Mouse (Mus musculus): ENCODE results near the gene Gpank1.
A peak's percentile ranks its signal among the peaks of the same experiment; 100 is the strongest.
"Not testable (repeated sequence)": the region's sequence is repeated elsewhere in the genome, so short reads cannot be mapped to it uniquely, and the experiment has no call there.

Gpank1 gene

GRCm38 (mm10) chr17:35100196-35100765, 21.0 kb upstream of the Gpank1 start:
- DNase-seq (ENCODE audit: low read depth, low spot score): no peak

GRCm38 (mm10) chr17:35101161-35101560, 20.1 kb upstream of the Gpank1 start:
- no peak for DNase-seq (ENCODE audit: low read depth, low spot score)

DNA sequence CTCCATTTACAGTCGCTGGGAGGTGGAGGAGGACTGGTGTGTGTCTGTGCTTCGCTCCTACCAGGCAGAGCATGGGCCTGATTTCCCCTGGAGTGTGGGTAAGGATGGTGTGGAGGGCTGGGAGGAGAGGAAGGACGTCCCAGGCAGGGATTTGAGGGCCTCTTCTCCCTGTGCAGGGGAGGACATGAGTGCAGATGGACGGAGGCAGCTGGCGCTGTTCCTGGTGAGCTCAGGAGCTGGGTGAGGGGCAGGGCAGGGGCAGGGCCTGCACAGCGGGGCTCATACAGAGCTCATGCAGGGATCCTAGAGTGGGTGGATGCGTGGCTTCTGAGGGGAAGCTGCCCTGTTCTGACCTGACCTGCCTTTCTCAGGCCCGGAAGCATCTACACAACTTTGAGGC, 19.0 kb upstream of the Gpank1 start:
- no peak for DNase-seq (ENCODE audit: low read depth, low spot score)

- DNase-seq (ENCODE audit: low read depth, low spot score): peak; percentile 23
Observed at GRCm38 (mm10) chr17:35103221-35103690, 18.0 kb upstream of the Gpank1 start.

GRCm38 (mm10) chr17:35104079-35104478, 17.2 kb upstream of the Gpank1 start:
- no peak for DNase-seq (ENCODE audit: low read depth, low spot score)

DNA sequence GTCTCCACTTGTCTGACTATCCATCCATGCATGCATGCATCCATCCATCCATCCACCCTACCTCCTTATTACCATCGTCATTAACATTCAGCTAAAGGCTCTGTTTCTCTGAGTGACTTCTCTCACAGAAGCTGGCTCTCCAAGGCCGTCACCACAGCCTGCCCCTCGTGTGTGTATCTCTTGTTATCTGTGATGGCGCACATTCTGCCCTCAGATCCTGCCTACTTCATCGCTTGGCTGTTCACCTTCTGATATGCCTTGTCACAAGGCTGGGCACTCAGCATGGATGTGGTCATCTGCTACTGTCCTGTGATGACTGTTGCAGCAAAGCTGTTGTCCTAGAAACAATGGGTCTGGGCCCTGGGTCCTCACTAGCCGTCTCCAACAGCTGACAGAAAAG, 16.5 kb upstream of the Gpank1 start:
- no peak for DNase-seq (ENCODE audit: low read depth, low spot score)

DNA sequence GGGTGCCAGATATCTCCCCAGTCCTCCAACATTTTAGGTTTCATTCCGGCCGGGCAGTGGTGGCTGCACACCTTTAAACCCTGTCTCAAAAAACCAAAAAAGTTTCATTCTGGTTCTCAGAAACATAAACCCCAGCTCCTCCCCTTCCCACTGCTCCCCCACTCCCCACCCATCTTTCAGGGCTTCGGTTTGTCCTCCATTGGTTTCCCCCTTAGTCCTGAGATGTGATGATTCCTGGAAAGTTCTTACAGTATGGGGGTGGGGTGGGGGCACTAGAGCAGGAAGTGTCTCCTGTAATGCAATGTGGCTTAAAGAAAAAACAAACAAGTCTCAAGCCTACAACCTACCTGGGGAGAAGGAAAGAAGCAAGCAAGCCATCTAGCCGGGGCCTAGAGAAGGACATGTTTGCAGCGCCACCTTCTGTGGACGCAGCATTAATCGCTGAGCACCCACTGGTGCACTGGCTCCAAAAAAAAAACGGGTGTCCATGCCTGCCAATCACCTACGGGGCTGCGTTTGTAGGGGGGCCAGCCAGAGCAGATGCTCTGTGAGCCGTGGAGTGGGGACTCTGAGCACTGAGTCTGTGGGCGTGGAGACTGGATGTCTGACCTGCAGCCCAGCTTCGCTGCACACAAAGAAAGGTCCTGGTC, 15.4 kb upstream of the Gpank1 start:
- no peak for DNase-seq (ENCODE audit: low read depth, low spot score)

DNA sequence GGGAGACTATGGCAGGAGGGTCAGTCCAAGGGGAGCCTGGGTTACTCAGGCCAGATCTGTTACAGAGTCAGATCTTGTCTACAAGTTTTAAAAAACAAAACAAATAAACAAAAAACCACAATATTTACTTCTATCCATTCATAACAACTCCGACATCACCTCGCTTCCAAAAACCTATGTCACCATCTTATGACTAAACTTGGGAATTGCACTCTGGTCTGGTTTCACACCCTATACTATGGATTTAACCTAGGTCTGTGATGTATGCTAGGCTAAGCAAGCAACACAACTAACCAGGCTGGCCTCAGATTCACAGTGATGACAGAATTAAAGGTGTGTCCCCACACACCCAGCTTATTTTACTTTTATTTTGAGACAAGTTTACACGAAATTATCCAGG, 14.7 kb upstream of the Gpank1 start:
- no peak for DNase-seq (ENCODE audit: low read depth, low spot score)

DNA sequence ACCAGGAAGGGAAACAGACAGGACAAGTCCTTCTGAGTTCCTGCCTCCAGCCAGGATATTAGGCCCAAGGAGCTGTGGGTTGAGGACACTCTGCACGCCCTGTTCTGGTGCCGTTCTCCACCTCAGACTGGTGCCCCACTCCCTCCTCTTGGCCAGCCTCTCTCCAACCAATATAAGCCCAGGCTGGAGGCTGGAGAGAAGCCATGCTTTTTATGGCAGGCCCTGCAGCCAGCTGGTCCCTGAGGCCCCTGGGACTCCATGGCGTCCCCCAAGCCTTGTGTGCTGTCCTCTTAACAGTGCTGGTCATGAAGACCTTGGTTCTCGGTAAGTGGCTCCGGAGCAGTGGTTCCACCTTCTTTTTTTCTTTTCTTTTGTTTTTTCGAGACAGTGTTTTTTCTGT, 13.2 kb upstream of the Gpank1 start, which contains the start of gene Ly6g5c:
TSS of gene Ly6g5c (plus strand) at position 183 of the 400 bp plus-strand sequence.
- DNase-seq (ENCODE audit: low read depth, low spot score): no peak

- DNase-seq (ENCODE audit: low read depth, low spot score): no peak
Observed at GRCm38 (mm10) chr17:35111774-35112173, 9.5 kb upstream of the Gpank1 start.

DNA sequence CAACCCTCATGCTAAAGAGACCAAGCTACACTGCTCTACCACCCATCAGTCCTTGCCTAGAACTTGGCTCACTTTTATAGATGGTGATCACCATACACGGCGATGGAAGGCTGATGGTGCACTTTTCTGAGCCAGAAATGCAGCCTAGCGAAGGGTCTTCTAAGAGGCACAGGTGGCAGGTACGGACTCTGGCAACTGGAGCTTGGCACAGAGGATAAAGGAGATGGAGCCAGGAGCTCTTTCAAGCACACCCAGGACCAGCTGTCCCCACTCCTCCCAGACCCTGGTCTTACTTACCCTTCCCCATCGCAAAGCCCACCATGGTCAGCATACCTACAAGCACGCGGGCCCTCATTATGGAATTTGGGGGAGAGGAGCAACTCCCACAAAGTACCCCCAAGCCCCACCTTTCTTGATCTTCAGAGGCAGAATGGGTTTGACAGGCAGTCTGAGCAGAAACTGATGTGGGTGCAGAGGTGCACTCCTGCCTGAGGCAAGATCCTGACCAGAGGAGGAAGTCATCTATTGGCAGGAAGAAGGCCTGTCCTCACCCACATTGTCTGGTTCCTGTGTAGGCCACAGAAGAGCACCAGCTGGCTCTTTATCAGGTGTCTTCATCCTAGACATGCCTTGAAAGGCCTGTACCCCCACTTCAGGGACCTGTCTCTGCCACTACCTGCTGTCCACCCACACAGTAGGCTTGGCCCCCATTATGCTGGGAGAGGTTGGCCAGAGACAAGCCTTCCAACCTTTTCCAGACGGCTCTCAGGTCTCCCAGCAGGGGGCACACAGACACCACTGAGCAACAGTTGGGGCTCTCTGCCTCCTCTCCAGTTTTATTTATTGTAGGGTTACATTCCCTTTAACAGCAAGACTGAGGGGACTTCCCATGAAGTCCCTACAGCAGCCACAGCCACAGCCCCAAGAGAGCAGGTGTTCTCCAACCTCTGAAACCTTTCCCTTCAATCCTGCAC, 5.9 kb upstream of the Gpank1 start, which contains the start of gene Ly6g5b:
TSS of gene Ly6g5b (minus strand) at position 383 of the 974 bp plus-strand sequence.
- no peak for DNase-seq (ENCODE audit: low read depth, low spot score)

GRCm38 (mm10) chr17:35120745-35121142, 511 bp upstream of the Gpank1 start:
- DNase-seq (ENCODE audit: low read depth, low spot score): peak; percentile 32

DNA sequence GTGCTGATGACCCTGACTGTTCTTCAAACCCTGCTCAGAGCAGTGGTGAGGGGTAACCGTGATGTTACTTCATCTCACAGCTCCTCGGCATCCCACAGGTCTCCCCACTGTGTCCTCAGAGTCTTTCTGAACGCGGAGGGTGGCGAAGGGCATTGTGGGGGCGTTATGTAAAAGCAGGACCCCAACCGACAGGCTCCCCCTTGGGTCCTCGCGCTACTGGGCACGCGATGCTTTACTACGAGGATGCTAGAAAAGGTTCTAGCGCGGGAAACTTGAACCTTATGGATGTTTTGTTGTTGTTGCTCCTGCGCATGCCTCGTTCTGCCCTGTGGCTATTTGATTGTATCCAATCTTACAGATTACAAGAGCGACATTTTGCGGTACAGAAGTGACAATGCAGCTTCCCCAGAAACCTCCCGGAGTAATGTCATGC, 632 bp downstream of the Gpank1 start, which contains the start of gene Csnk2b:
TSS of gene Csnk2b (minus strand) at position 183 of the 433 bp plus-strand sequence.
- DNase-seq (ENCODE audit: low read depth, low spot score): peak; percentile 40

DNA sequence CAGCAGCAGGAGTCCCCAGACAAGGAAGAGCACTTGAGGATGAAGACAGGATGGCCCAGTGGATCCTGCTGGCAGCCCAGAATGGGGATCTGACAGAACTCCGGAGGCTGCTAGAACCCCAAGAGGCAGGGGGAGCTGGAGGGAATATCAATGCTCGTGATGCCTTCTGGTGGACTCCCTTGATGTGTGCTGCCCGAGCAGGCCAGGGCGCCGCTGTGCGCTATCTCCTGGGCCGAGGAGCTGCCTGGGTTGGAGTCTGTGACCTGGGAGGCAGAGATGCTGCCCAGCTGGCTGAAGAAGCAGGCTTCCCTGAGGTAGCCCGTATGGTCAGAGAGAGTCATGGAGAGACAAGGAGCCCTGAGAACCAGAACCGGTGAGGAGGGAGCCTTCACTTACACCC, 2.0 kb downstream of the Gpank1 start:
- DNase-seq (ENCODE audit: low read depth, low spot score): not testable (repeated sequence)

DNA sequence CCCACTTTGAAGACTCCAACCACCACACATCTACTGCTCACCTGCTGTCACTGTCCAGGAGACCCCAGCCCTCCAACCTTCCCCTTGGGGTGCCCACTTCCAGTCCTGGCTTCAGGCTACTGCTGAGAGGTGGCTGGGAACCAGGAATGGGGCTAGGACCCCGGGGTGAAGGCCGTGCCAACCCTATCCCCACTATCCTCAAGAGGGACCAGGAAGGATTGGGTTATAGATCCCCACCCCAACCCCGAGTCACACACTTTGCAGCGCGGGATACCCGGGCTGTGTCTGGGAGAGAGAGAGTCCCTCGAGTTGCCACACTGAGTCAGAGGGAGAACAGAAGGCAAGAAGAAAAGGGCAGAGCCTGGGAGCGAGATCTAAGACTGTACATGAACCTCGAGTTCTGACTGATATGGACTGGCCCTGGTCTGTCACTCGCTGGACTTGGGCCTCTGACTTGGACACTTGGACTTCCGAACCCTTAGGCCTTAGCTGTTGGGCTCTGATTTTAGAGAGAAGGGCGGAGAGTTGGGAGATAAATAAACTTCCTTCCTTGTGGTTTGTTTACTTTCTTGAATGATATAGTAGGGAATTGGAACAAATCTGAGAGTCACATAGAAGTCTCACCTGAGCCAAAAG, 3.1 kb downstream of the Gpank1 start:
- not testable (repeated sequence) for DNase-seq (ENCODE audit: low read depth, low spot score)

DNA sequence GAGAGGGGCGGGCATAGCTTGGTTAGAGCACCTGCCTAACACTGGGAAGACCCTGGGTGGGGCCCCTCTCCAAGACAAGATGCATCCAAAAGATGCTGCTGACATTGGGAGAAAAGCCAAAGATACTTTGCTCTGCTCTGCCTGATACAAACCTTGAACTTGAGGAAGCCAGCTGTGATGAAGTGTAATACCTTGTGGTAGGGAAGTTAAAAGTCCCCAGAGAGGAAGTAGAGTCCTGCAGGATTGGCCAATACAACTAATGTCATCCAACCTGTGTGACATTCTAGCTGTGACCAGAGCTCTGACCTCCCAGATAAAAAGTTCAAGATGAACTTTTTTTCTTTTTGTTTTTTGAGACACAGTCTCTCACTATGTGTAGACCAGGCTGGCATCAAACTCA, 3.8 kb downstream of the Gpank1 start:
- no peak for DNase-seq (ENCODE audit: low read depth, low spot score)

GRCm38 (mm10) chr17:35125578-35125977, 4.3 kb downstream of the Gpank1 start:
- DNase-seq (ENCODE audit: low read depth, low spot score): no peak

DNA sequence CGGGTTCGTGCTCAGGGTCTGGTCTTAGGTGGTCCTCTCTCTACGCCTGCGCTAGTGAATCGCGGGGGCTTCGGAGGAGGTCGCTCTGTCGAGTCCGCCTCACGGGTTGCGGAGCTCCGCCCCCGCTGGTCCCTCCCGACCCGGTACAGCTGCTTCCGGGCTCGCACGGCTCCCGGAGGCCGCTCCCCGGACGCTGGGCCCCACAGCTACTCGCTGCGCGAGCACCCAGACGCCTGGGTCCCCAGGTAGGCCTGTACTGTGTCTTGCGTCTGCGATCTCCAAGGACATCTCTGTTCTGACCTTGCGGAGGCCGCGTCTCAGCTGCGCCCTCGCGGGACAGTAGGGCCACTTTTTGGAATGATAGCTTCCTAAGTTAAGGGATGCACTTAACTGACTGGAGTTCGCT, 5.0 kb downstream of the Gpank1 start, which contains the start of gene D17H6S53E:
TSS of gene D17H6S53E (plus strand) at position 168 of the 406 bp plus-strand sequence.
- peak; percentile 60 for DNase-seq (ENCODE audit: low read depth, low spot score)

- DNase-seq (ENCODE audit: low read depth, low spot score): no peak
Observed at GRCm38 (mm10) chr17:35127017-35127416, 5.8 kb downstream of the Gpank1 start.

- no peak for DNase-seq (ENCODE audit: low read depth, low spot score)
Observed at GRCm38 (mm10) chr17:35128996-35129395, 7.7 kb downstream of the Gpank1 start.

GRCm38 (mm10) chr17:35131038-35131437, 9.8 kb downstream of the Gpank1 start:
- no peak for DNase-seq (ENCODE audit: low read depth, low spot score)
